Mouse (Mus musculus) cerebellum, adult (tissue): ENCODE results near the gene Trpm4.
"Not testable (repeated sequence)": the region's sequence is repeated elsewhere in the genome, so short reads cannot be mapped to it uniquely, and the experiment has no call there.

Experiments used
- ATAC-seq: cut with Nextera tagmentation; 2 replicates; pipeline ENCODE4 v1.9.2; 2017; ENCODE audit warnings: mild to moderate bottlenecking, moderate library complexity, mixed read lengths; ENCODE audit not compliant: insufficient number of reproducible peaks, low FRiP score, low TSS enrichment

Gene Trpm4

DNA sequence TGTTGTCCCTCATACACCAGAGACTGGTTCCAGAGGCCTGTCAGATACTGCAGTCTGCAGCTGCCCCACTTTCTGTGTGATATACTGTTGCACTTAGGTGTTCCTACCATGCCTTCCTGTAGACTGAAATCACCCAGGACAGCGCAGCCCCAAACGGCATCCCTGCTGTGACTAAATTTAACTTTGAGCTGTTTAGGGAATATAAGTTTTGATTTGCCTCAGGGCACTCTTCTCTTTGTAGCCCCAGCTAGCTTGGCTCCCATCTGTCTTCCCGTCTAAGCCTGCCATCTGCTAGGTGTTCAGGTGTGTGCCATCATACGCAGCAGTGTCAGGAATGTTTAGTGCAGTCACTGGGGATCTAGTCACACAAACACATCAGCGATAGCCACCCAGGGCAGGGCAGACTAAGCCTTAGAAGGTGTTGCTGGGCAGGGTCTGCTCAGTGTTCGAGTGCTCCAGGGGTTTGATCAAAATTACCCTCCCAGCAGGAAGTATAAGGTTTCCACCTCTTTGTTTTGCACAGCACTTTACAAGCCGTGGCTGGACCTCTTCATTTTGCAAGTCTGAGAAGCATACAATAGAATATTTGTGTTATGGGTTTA lies 70.5 kb downstream of the Trpm4 start:
- ATAC-seq: no peak

DNA sequence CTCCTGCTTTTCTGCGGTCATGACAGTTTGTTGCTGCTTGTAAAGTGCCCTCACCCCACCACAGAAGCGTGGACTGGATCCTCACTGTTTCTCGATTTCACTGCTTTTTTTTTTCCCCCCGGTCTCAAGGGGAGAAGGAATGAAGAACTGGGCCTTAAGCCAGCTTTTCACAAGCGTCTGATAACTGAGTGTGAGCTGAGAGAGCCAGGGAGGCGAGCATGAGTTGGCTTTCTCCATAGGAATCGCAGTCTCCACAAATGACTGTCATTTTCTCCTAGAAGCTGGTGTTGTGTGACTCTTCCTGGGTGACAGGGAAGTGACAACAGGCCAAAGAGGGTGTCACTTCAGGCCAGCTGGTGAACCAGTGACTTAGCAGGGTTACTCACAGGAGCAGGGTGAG lies 71.3 kb downstream of the Trpm4 start:
- no peak for ATAC-seq

DNA sequence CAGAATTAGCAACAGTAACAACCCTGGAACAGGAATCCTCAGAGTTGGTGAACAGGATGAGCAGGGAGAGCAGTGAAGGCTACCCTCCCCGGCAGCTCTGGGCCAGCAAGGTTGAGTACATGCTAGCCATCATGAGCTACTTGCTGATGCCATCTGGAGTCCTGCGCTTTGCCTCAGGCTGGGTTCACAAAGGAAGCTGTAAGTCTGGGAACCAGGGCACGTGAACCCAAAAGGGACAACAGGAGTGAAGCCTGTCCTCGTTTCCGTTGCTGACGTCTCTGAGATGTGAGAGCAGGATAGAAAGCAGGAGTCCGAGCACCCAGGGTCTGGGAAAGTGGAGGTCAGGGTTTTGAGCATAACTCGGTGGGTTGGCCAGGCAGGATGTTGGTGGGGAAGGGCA lies 74.3 kb downstream of the Trpm4 start:
- ATAC-seq: no peak

DNA sequence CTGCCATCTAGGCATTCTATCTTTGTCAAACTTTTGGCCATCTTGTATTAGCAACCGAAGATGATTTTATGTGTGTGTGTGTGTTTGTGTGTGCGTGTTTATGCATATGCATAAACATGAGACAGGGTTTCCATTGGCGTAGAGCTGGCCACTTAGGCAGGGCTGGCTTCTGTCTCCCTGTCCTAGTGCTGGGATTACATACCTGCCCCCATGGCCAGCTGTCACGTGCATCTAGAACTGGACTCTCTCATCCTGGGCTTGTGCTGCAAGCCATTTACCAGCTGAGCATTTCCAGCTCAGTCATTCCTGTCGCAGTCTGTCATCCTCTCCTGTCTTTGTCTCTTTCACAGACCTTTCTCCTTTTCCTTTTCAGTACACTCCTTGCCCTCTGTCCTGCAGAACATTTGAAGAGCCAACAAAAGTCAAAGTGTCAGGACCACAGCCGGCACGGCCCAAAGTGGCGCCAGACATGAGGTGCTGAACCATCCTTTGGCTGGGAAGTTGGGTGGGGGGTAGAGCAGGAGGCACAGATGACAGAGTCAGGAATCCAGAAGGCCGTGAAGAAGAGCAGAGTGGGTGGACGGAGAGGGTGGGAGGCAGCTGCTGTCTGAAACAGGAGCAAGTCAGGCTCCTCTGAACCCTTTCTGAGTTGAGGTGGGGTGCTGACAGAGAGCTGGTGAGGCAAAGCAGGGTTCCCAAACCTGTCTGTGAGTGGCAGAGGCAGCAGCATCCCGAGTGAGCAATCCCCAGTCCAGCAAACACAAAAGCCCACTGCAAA lies 76.3 kb downstream of the Trpm4 start:
- no peak for ATAC-seq

DNA sequence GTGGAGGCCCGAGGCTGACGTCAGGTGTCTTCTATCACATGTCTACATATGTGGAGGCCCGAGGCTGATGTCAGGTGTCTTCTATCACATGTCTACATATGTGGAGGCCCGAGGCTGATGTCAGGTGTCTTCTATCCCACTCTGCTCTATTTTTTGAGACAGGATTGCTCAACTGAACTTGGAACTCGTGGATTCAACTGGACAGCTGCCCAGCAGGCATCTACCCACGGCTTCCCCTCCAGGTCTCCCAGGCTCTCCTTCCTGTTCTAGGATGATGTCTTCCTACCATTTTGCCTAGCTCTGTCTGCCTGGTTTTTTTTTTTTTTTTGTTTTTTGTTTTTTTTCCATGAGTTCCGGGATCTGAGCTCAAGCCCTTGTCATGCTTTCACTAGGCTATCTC lies 77.8 kb downstream of the Trpm4 start:
- not testable (repeated sequence) for ATAC-seq

DNA sequence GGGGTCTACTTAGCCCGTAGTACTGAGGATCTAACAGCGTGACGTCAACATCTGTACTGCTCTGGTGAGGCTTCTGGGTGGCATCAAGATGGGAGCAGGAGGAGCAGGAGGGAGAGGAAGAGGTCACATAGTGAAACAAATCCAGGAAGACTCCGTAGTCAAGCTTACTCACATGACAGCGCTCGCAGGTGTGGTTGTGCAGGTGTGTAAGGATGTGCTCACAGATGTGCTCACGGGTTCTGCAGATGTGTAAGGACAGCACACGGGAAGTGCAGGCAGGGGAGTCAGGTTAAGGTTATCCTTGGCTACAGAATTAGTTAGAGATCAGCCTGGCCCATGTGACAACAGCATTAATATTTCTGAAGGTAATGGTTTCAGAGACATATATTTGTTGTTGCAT lies 79.8 kb downstream of the Trpm4 start:
- ATAC-seq: no peak
